Mouse (Mus musculus): ENCODE data around the gene Olfr855.
A peak's percentile ranks its signal among the peaks of the same experiment; 100 is the strongest.

Gene Olfr855

DNA sequence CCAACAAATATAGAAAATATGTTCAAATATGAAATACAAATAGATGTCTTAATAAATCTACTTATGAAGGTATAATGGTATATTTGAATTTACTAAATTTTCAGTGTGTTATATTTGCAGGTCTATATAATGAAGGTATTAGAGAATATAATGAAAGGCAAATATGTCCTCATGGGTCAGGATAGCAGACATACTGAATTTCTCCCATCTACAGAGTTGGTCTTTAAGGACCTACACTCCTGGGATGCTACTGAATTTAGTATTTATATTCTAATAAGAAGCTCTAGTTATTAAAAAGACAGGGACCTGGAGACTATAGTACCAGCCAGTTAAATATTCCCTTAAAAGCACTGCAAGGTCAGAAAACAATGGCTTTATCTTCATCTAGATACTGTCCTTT, at the start of gene Olfr855:
Gene Olfr855, plus strand, starts transcription at position 301 of the 400 bp plus-strand sequence.
- no peak for ATAC-seq (ENCODE audit: low TSS enrichment)

DNA sequence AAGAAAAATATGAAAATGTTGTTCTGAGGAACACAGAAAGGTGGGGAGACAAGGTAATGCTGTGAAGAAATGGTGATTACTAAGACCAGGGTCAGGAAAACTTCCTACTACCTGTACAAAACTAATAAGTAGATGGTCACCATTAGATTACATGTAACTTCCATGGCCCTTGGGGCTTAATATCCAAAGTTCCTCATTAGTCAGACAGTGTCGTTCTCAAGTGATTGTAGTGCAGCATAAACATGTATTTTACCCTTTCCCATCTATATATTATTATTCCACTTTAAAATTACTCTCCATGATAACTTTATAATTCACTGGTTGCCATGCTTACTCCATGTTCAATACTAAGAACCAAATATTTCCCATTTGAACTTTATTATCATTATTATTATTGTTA, 41.4 kb upstream of the Olfr855 start, which contains the start of gene Olfr853:
Gene Olfr853, minus strand, starts transcription at position 101 of the 400 bp plus-strand sequence.
- no peak for ATAC-seq (ENCODE audit: low TSS enrichment)

DNA sequence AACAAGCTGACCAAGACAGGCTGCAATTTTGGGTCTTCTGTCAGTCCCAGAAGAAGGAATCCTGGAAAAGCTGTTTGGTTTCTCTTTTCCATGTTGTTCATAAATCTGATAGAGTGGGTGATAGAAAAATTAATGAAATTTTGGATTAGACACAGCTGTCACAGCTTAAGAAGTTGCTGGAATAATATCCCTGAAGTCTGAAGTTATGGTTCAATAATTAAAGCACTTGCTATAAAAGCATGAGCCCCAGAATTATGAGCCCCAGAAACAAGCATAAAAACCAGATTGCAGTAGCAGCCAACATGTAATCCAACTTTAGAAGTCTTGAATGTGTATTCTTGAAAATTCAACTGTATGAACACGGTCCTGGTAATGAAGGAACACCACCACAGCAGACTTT, 15.1 kb upstream of the Olfr855 start, which contains the start of gene Olfr854:
Gene Olfr854, minus strand, starts transcription at position 101 of the 400 bp plus-strand sequence.
- no peak for ATAC-seq (ENCODE audit: low TSS enrichment)

DNA sequence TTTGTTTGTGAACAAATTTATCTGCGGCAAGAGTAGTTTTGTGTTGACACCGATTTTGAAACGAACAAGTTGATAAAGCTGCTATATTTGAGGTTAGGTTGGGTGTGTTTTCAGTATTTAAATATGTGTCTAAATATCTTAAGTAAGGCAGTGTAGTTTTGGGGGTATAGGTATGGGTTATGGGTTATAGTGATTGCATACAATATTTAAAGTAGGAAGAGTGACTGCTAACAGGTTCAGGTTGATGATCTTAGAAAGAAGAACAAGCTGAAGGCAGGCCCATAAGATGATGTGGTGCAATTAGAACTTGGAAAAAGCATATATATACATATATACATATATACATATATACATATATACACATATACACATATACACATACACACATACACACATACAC, 38.9 kb downstream of the Olfr855 start:
- no peak for ATAC-seq (ENCODE audit: low TSS enrichment)

GRCm38 (mm10) chr9:19621843-19622822, 39.7 kb downstream of the Olfr855 start, which contains the start of gene Zfp317:
Gene Zfp317 (plus strand): TSS chr9:19622102.
- peak; percentile 99 for ATAC-seq (ENCODE audit: low TSS enrichment)

- no peak for ATAC-seq (ENCODE audit: low TSS enrichment)
Observed at GRCm38 (mm10) chr9:19629574-19629973, 47.2 kb downstream of the Olfr855 start.
